Mouse (Mus musculus) CH12.LX (cell line): Measurements from ENCODE around the gene A730061H03Rik.

Source experiments
- CHD1 ChIP-seq: IDR thresholded peaks from 2 replicates; pipeline ENCODE4 v1.6.1; 2012; ENCODE audit warnings: low read depth, low read length, improper control_type of control experiment, inconsistent platforms
- CTCF ChIP-seq, 2 experiments: IDR thresholded peaks in 1 of 2; conservative IDR thresholded peaks in 1 of 2; 2 replicates each; pipeline ENCODE4 v1.5.1; 2011 to 2012; ENCODE audit warnings: low read depth in 2 of 2, low read length in 2 of 2, improper control_type of control experiment in 1 of 2, inconsistent platforms in 1 of 2, mild to moderate bottlenecking in 1 of 2, moderate library complexity in 1 of 2
- MAFK ChIP-seq: IDR thresholded peaks from 2 replicates; pipeline ENCODE4 v1.6.1; 2011; ENCODE audit warnings: low read length, improper control_type of control experiment; ENCODE audit not compliant: insufficient replicate concordance
- POLR2A ChIP-seq: IDR thresholded peaks from 2 replicates; pipeline ENCODE4 v1.6.1; 2011; ENCODE audit warnings: low read depth, mild to moderate bottlenecking, improper control_type of control experiment, low read length
- RCOR1 ChIP-seq: conservative IDR thresholded peaks from 2 replicates; pipeline ENCODE4 v1.6.1; 2012; ENCODE audit warnings: low read depth, mild to moderate bottlenecking, inconsistent platforms, low read length, improper control_type of control experiment
- SMC3 ChIP-seq: IDR thresholded peaks from 2 replicates; pipeline ENCODE4 v1.6.1; 2011; ENCODE audit warnings: low read depth, low read length, improper control_type of control experiment
- TCF12 ChIP-seq: IDR thresholded peaks from 2 replicates; pipeline ENCODE4 v1.6.1; 2014; ENCODE audit warnings: low read depth, mild to moderate bottlenecking, inconsistent platforms, low read length, improper control_type of control experiment
- UBTF ChIP-seq: IDR thresholded peaks from 2 replicates; pipeline ENCODE4 v1.6.1; 2012; ENCODE audit warnings: low read depth, mild to moderate bottlenecking, inconsistent platforms, low read length, improper control_type of control experiment, moderate library complexity
- ZNF384 ChIP-seq: IDR thresholded peaks from 2 replicates; pipeline ENCODE4 v1.6.1; 2012; ENCODE audit warnings: low read depth, low read length, improper control_type of control experiment, inconsistent platforms

- no peak for TF ChIP-seq CTCF (conservative IDR thresholded peaks at IDR 0.05 in 1 of 2, IDR thresholded peaks at IDR 0.05 in 1 of 2; ENCODE audit: low read depth in 2 of 2, low read length in 2 of 2)
- TF ChIP-seq RCOR1: no peak
- no peak for TF ChIP-seq POLR2A
- TF ChIP-seq MAFK: no peak
- no peak for TF ChIP-seq ZNF384
- TF ChIP-seq UBTF: no peak
- no peak for TF ChIP-seq SMC3
- TF ChIP-seq TCF12: no peak
- no peak for TF ChIP-seq CHD1
Measured at GRCm38 (mm10) chr14:55551794-55552193, 8.4 kb downstream of the A730061H03Rik start.
